Mouse (Mus musculus) kidney, postnatal 25 days (tissue): ENCODE data around the gene Cers6.

ENCODE experiments used
- DNase-seq, 2 experiments: peaks; one replicate each; pipeline ENCODE4 v3.0.0; 2021; ENCODE audit warnings: mixed read lengths in 2 of 2

Gene Cers6

GRCm38 (mm10) chr2:69020636-69021310, 159.5 kb downstream of the Cers6 start:
- DNase-seq, result no peak

GRCm38 (mm10) chr2:69021516-69021915, 160.3 kb downstream of the Cers6 start:
- DNase-seq, result no peak

GRCm38 (mm10) chr2:69024856-69025255, 163.6 kb downstream of the Cers6 start:
- no peak for DNase-seq

- DNase-seq, result no peak
These were observed 171.3 kb downstream of the Cers6 start for GRCm38 (mm10) chr2:69032562-69032961.

- DNase-seq, result no peak
These were observed 174.2 kb downstream of the Cers6 start for GRCm38 (mm10) chr2:69035457-69035856.

- no peak for DNase-seq
These were observed 176.1 kb downstream of the Cers6 start for GRCm38 (mm10) chr2:69037362-69037761.

GRCm38 (mm10) chr2:69042327-69043106, 181.3 kb downstream of the Cers6 start:
- DNase-seq, result no peak

GRCm38 (mm10) chr2:69043431-69044118, 182.3 kb downstream of the Cers6 start:
- DNase-seq, result peak; percentile 52 to 57

- DNase-seq, result no peak
These were observed 184.7 kb downstream of the Cers6 start for GRCm38 (mm10) chr2:69045926-69046325.

GRCm38 (mm10) chr2:69047297-69047696, 186.1 kb downstream of the Cers6 start:
- no peak for DNase-seq

- DNase-seq, result no peak
These were observed 186.6 kb downstream of the Cers6 start for GRCm38 (mm10) chr2:69047805-69048204.

GRCm38 (mm10) chr2:69049179-69049578, 187.9 kb downstream of the Cers6 start:
- no peak for DNase-seq

- no peak for DNase-seq
These were observed 188.9 kb downstream of the Cers6 start for GRCm38 (mm10) chr2:69050189-69050588.

- DNase-seq, result no peak
These were observed 190.4 kb downstream of the Cers6 start for GRCm38 (mm10) chr2:69051596-69051995.

- peak; percentile 40 to 54 for DNase-seq
These were observed 192.1 kb downstream of the Cers6 start for GRCm38 (mm10) chr2:69053210-69053858.

- peak; percentile 82 to 89 for DNase-seq
These were observed 193.0 kb downstream of the Cers6 start for GRCm38 (mm10) chr2:69054279-69054678.

- DNase-seq, result no peak
These were observed 193.9 kb downstream of the Cers6 start for GRCm38 (mm10) chr2:69055174-69055573.

- DNase-seq, result peak in 1 of 2 experiments; percentile 47
These were observed 200.1 kb downstream of the Cers6 start for GRCm38 (mm10) chr2:69061313-69061712.

- peak in 1 of 2 experiments; percentile 11 for DNase-seq
These were observed 200.9 kb downstream of the Cers6 start for GRCm38 (mm10) chr2:69061910-69062689.

GRCm38 (mm10) chr2:69064759-69065158, 203.5 kb downstream of the Cers6 start:
- no peak for DNase-seq

- no peak for DNase-seq
These were observed 210.4 kb downstream of the Cers6 start for GRCm38 (mm10) chr2:69071440-69072235.
